Mouse (Mus musculus) cerebellum, adult 11 months (tissue): Measurements from ENCODE around the gene Arid1a.

Source experiments
- DNase-seq: peaks from one replicate; pipeline ENCODE4 v3.0.0; 2022

Arid1a gene

GRCm38 (mm10) chr4:133756514-133757268 is at the start of gene Arid1a:
Arid1a (minus strand) TSS chr4:133756769.
- DNase-seq: peak; percentile 88

GRCm38 (mm10) chr4:133804401-133805263 is 48.1 kb upstream of the Arid1a start:
- DNase-seq: no peak

GRCm38 (mm10) chr4:133800589-133800988 is 44.0 kb upstream of the Arid1a start:
- no peak for DNase-seq

GRCm38 (mm10) chr4:133793269-133793668 is 36.7 kb upstream of the Arid1a start:
- DNase-seq: no peak

GRCm38 (mm10) chr4:133774570-133775554 is 18.3 kb upstream of the Arid1a start:
- DNase-seq: peak; percentile 87

- DNase-seq: no peak
Measured at GRCm38 (mm10) chr4:133769157-133769556, 12.6 kb upstream of the Arid1a start.

- no peak for DNase-seq
Measured at GRCm38 (mm10) chr4:133763112-133763511, 6.5 kb upstream of the Arid1a start.

- DNase-seq: no peak
Measured at GRCm38 (mm10) chr4:133759659-133760058, 3.1 kb upstream of the Arid1a start.

- DNase-seq: peak; percentile 72
Measured at GRCm38 (mm10) chr4:133757269-133757835, 783 bp upstream of the Arid1a start.

GRCm38 (mm10) chr4:133755861-133756371 is 653 bp downstream of the Arid1a start:
- no peak for DNase-seq

GRCm38 (mm10) chr4:133754871-133755765 is 1.5 kb downstream of the Arid1a start:
- no peak for DNase-seq

- peak; percentile 98 for DNase-seq
Measured at GRCm38 (mm10) chr4:133754238-133754637, 2.3 kb downstream of the Arid1a start.

- DNase-seq: peak; percentile 66
Measured at GRCm38 (mm10) chr4:133753375-133754190, 3.0 kb downstream of the Arid1a start.

GRCm38 (mm10) chr4:133752449-133753374 is 3.9 kb downstream of the Arid1a start:
- DNase-seq: peak; percentile 51

GRCm38 (mm10) chr4:133751521-133752448 is 4.8 kb downstream of the Arid1a start:
- peak; percentile 31 for DNase-seq

GRCm38 (mm10) chr4:133750184-133750775 is 6.3 kb downstream of the Arid1a start:
- DNase-seq: no peak

- DNase-seq: no peak
Measured at GRCm38 (mm10) chr4:133735282-133735681, 21.3 kb downstream of the Arid1a start.
